Mouse (Mus musculus): Measurements from ENCODE around the gene Jpt1.

- TF ChIP-seq GATA1 (IDR thresholded peaks at IDR 0.05; ENCODE audit: low read length), result no peak
- TF ChIP-seq TAL1 (IDR thresholded peaks at IDR 0.05; ENCODE audit: low read length), result no peak
These were observed 49.2 kb upstream of the Jpt1 start for GRCm38 (mm10) chr11:115563406-115563805.
